Mouse (Mus musculus): ENCODE measurements at regions not wholly inside any gene's neighbourhood (a gene's known extent, or its start where the extent isn't known, plus 50 kb on each side); places are given as distances from the start of the nearest gene placed in this dataset.
A peak's percentile ranks its signal among the peaks of the same experiment; 100 is the strongest.

DNA sequence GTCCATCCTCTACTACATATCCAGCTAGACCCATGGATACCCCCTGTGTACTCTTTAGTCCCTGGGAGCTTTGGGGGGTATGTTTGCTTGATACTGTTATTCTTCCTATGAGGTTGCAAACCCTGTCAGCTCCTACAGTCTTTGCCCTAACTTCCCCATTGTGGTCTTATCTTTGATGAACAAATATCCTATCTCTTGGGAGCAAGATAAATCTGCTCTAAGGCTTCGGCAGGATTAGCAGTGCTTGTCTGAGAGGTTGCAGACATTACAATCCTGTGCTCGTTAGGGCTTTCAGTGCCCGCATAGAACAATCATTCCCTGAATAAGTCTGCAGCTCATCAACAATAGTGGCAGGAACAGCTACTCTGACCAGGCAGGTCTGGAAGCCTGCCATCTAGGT lies 1002.7 kb upstream of the Zeb2 start:
- no peak for DNase-seq

DNA sequence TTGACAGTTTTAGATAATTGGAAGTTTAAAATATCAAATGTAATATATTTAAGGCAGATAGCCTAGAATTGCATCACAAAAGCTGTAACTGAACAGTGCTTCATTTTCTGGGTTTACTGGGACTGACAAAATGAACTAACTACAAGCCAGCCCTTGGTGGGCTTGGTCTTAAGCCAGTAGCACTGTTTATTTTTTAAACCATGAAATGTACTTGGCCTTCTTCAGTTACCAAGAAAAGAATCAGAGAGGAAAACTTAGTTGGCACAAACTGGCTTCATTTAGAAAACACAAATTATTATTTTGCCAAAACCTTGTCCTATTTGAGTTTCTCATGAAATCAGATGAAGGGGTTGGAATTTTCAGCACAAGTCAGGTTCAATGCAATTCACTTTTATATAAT lies 989.8 kb upstream of the Zeb2 start:
- no peak for DNase-seq

DNA sequence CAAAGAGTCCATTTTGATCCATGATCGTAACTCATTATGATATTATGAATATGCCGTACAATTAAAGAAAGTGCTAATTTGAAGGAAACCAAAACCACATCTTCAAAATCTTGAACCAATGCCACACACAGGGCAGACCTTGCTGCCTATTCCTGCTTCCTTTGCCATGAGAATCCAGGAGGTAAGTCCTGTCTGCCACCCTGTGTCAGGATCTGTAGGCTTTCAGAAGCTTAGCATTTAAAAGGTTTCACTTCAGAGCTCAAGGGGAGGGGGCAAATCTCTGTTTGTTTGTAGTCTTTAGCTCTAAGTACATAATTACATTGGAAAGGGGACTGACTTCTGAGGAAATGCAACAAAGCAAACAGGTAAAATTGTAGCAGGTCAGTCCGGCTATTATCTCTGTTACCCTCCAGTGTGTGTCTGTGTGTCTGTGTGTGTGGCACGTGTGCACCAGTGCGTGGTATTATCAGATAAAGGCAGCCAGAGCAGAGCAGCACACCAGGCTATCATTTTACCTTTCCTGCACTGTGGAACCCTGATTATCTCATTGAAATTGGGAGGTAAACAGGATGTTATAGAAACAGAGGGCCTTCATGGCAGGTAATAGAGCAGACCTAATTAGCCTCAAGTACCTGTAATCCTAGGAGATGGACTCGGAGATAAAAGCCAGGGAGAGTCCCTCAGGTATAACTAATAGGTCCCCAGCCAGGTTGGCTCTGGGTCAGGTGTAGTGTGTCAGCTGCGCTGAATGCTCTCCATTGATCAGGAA lies 948.0 kb upstream of the Zeb2 start:
- no peak for DNase-seq

DNA sequence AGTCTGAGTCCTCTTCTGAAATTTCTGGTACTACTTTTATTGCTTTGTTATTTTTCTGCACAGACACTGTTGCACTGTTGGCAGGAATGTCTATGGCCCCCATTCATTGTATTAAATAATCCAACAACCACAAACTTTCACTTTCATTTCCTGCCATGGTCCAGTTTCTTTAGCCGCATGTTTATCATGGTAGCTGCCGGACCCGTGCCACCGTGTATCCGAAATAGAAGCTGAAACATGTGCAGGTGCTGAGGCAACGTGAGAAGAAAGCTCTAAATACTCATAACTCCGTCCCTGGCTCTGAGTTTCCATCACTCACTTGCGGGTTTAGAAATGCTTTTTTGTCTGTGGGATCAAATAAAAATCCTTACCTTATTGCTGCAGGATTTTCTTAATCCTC lies 938.5 kb upstream of the Zeb2 start:
- no peak for DNase-seq

DNA sequence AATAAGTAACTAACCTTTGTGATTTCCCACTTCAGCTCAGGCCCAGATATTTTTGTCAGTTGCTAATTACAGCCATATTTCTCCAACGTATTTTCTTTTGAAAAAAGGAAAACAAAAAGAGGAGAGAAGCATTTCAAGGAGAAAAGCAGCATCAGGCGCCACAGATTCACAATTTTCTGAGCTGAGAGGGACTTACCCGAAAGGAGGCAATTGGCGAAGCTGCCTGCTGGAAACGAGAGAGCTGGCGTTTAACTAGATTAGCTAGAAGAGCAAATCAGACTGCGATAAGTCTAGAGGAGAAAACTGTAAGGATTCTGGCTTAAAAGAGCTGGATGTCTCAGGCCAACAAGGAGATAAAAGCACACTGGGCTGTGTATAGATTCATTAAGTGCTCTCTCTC lies 937.7 kb upstream of the Zeb2 start:
- DNase-seq = peak; percentile 8

DNA sequence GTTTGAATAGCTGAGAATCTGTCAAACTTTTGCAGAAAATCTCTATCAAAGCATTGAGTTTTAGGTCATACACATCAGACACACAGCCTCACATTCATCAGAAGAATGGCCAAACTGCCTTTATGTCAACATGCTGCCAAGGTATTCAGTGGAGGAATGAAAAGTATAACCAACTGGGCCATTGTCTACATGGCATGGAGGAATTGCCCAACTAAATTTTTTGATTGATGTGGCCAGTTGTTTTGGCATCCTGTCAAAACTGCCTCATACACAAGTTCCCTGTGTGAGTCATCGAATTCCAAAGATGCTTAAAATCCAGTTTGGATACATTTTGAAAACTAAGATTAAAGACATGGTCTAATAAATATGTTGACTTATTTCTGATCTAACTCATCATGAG lies 904.7 kb upstream of the Zeb2 start:
- no peak for DNase-seq

DNA sequence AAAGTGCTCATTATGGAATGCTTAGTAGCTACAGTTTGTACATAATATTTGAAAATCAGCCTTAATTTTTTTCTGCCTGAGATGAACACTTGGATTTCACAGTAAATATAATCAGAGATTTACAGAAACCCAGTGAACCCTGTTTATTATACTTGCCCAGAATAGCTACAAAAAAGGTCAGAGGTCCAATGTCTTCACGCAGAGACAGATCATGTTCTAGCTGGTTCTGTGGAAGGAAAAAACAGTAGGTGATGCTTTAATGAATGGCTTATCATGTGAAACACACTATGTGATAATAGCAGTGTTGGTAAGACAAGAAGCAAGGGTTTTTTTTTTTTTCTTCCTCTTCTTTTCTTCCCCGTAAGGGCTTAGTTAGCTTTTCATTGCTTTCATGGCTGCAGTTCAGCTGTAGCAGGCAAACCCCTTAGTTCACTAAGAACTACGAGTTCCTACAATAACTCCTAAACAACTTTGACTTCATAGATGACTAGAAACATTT lies 896.6 kb upstream of the Zeb2 start:
- no peak for DNase-seq

DNA sequence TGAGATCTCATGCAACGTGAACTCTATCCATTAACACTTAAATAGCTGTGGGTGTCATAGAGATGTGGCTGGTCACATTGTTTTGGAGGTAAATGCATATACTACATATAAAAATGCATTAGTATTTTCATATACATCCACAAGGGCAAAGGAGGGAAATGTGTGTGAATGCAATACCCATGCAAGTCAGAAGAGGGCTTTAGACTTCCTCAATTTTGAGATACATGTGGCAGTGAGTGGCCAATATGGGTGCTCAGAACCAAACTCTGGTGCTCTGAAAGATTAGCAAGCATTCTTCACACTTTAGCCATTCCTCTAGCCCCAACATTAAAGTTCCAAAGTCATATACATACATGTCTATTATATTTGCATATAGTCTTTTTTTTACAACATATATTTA lies 895.5 kb upstream of the Zeb2 start:
- no peak for DNase-seq

DNA sequence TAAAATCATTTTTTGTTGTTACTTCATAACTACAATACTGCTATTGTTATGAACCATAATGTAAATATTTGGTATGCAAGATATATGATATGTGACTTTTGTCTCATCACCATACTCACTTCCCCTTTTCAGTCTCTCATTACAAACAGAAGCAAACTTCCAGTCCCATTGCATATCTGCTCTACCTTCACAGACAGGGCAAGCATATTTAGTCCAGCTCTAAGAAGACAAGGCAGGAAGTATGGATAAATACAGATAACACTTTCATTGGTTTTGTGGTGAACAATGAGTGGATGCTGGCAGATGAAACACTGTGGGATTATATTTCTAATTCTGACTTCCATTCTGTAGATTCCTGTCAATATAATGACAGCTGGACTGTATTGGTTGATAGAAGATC lies 858.0 kb upstream of the Zeb2 start:
- DNase-seq = no peak

DNA sequence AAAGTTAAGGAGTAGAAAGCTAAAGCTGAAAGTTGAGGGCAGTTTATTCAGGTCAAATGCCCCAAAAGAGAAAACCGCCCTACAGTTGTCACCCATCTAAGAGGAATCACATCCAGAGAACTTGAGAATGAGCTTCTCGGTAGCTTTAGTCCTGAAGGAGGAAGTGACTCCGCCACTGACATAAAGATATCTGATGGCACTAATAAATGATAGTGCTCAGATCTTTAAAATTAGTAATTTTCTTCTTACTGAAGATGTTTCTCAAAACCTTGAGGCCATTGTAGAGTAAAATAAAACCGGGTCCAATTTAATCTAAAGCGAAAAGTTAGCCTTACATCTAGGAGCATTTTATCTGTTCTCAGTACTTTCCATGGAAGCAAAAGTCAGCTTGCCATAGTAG lies 851.4 kb upstream of the Zeb2 start:
- no peak for DNase-seq

DNA sequence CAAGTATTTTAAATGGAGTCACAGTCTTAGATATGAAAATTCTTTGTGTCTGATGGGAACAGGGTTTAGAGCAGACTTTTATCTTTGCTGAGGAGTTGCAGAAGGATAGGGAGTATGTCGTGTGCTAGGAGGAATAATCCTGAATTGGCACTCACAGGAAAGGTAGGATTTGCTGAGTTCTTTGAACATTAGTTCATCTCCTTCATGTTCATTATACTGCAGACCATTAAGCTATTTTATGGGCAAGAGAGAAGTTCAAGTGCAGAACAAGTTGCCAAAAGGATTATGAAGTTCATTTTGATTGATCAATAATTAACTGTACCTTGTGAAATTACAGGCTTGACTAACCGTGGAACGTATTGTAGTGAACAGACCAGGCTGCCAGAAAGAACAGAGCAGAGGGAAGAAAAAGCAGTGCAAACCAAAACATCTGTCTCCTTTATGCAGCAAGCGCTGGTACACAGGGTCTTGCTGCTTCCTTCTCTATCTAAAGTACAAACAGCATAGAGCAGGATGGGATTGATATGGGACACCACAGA lies 839.7 kb upstream of the Zeb2 start:
- no peak for DNase-seq

DNA sequence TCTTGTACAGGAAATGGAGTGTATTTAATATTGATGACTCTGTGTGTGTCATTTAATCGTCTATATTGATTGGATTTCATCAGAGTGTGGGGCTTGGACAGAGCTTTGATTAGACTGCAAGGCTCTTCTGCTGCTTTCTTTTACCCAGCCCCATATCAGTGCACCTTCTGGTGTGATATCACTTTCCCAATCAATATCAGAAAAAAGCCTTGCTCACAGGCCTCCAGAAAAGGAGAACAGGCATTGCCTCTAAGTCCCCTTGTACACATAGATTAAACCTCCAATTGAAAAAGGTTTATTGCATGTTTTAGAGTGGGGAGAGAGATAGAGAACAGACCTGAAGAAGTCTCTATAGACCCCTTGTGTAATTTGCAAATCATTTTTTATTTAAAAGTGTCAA lies 831.6 kb upstream of the Zeb2 start:
- no peak for DNase-seq

DNA sequence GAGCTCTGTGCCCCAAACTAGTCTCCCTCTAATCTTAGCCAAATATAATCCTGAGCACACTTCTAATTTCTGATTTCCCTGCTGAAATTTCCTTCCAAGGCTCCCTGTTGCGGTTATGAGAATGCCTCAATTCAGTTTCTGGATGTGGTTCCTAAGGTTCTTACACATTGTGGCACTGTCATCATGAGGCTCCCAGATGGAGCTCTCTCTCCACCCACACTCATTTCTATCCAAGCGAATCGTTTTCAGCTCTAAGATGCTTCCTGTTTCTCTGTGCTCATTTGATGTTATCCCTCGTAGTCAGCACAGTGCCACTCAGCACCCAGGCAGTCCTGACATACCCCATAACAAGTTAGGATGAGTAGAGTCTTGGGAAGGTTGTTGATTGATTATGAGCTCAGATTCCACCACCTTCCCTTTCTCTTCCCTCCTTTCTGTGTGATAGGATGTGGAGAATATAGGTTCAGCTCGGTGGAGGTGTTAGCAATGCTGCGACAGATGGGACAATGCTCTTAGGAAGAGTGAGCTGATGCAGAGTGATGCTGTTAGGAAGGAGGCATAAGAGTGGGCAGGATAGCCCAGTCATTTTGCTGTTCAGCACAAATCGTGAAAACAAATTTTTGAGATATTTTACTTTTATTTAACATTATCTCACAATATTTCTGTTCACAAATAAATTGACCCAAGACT lies 808.7 kb upstream of the Zeb2 start:
- no peak for DNase-seq

DNA sequence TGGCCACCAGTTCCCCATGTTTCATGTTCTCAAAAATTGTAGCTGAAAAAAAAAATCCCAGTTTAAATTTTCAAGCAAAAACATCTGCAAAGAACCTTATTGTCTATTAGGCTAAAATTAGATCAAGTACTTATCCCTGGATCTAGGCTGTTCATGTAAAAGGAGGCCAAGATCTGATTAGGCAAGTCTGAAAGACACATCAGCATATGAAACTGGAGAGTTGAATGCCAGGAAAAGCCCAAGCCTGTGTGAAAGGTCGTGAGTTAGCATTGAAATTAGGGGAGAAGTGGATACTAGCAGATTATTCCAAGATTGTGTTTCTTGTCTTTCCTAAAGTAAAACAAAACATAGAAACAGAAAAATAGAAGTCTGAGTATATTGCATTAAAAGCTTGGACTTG lies 791.7 kb upstream of the Zeb2 start:
- no peak for DNase-seq

DNA sequence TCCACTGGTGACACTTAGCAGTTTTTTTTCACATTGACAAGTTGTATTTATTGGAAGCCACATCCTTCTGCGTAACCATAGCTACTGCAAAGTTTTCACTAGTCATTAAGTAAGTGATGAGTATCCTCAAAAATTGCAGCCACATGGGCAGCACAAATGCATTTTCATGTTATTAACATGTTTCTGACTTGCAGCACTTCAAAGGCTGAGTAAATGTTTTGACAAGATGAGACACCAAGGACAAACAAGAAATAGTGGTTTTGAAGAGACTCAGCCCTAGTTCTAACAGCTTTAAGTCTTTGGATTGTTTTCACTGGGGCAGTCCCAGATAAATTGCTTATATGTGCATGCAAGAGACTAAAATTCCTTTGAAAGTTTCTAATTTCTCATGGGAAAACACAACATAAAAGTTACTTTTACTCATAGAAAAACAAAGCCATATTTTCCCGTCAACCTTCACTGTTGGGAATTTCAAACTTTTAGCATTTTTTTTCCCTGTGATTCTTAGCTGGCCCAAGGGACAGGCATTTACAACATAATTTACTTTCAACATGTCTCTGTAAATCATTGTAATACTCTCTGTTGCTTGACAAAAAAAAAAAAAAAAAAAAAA lies 787.5 kb upstream of the Zeb2 start:
- DNase-seq = no peak

DNA sequence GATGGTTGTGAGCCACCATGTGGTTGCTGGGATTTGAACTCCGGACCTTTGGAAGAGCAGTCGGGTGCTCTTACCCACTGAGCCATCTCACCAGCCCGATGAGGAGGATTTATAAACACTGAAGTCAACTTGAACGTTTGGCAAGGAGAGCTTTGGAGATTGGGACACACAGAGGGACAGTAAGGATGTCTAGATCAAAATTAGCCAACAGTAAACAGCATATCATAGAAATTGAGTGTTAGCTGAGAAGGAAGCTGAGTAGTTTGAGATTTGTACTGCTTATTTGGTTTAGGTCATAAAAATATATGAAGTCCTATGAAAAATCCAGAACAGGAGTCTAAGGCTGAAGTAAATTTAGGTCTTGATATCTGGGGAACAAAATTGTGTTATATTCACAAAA lies 786.9 kb upstream of the Zeb2 start:
- DNase-seq = no peak

DNA sequence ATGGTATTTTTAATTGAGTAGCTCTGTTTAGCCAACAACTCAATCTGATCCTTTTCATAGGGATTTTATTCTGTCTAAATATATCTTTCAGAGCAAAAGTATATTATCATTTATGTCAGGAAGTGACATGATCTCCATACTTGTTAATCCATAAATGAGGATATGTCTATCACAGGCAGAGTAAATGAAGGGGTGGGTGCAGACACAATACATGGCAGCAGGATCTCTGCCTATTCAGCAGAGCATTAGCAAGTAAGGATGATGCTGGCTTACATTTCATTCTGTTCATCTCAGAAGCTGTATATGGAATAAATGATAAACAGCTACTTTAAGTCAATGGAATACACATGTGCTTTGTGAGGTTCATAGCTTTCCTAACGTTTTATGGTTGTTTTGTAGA lies 786.2 kb upstream of the Zeb2 start:
- DNase-seq = no peak

DNA sequence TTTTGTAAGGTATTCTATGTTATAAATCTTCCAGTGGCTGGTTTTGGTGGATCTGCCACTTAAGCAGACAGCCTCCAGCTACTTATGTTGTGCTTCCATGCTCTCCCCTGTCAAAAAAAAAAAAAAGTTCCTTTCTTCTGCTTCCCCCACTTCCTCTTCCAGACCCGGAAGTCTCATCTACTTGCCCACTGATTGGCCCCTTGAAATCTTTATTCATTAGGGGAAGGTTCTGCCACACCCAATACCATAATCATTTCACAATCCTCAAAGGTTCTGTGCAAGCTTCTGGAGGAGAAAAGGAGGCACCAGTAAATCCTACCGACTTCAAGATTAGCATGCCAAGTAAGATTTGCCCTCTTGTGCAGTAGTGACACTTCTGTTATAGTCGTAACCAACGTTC lies 784.7 kb upstream of the Zeb2 start:
- DNase-seq = no peak

DNA sequence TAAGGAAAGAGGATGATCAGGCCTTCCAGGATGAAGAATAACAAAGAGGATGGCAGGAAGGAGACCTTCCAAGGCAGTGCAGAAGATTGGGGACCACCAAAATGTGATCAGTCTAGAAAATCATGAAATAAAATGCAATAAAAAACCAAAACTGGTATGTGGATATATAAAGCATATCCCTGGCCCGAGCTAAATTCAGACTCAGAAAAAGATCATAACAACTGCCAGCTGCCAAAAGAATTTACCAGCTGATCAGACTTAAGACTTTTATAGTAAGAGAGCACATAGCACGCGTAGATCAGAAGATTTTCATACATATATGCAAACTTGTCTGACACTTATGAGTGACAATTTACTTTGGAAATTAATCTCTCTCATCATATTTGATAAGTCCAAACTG lies 767.5 kb upstream of the Zeb2 start:
- no peak for DNase-seq

DNA sequence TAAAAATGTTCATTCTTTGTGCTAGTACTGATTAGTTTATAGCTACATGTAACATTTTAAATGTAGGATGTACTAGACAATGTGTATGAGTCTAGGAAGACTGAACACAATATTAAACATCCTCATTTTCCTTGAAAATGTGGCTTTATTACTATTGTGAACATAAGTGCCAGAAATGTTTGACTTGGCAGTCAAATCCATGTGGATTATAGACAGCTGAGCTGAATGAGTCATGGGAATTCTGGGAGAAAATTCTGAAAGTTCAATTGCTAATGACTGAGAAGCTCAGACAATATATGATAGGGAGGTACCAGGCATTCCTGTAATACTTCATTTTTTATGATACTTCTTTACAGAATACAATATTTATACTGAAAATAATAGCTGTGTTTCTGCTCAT lies 761.5 kb upstream of the Zeb2 start:
- DNase-seq = no peak

DNA sequence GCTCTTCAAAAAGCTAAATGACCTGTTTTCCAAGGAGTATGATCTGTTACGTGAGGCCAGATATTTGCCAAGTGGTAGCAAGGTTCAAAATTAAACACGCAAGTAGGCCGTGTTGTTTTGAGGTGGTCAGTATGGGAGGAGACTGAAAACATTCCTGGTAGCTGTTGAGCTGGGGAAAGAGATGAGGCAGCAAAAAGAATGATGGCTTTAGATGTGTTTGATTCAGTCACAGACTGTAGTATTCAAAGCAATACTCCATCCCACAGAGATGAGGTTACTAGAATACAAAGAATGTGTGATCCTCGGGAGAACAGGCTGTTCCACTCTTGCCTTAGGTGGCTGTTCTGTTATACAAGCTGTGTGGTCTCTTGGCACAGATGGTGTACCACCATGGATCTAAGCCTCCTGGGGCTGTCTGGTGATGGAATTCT lies 742.7 kb upstream of the Zeb2 start:
- DNase-seq = no peak

DNA sequence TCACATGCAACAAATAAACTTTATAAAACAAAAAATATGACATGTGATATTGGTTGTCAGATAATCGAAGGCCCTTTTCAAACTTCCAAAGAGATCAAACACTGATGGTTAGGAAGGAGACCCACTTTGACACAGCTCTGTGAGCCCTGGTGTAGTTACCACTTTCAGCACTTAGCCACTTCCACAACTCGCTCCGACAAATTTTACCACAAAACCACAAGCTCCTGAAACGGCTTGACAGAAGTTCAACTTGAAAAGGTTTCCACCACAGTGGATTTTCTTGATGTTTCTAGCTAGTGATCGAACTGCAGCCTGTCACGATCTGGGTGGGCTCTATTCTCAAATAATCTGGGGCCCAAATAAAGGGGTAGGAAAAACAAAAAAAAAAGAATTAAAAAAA lies 742.2 kb upstream of the Zeb2 start:
- no peak for DNase-seq

DNA sequence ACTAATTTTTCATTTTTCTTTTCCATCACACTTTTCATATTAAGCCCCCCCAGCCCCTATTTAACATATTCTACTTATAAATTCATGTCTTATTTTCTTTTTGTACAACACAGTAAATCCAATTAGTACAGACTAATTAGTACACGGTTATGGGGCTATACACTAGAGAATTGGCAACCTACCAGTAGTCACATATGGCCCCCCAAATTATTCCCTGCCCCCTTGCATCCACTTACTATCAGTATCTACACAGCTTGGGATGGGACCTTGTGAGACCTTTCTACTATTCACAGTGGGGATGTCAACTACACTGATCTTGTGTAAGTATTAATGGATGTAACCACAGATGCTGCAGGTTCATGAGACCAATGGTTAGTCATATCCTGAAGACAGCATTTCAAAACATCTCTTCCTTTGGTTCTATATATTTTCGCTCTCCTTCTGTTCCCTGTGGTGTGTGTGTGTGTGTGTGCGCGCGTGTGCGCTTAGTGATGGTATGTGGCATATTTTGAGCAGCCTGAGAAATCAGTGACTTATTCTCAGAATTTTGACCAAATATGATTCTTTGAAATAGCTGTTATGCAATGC lies 732.9 kb upstream of the Zeb2 start:
- no peak for DNase-seq

DNA sequence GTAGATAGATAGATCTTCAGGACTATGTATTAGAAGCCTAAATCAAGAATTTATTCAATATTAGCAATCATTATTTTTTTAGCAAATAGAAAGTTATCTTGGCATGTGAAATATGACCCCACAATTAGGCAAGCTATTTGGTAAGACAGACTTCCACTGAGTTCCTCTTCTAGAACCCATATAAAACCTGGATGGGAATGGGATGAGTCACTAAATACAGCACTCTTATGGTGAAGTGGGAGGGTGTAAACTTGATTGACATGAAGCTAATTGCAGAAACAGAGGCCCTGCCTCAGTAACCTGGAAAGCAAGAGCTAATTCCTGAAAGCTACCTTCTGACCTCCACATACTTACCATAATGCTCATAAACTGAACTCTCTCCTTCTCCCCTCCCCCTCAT lies 723.2 kb upstream of the Zeb2 start:
- DNase-seq = no peak

Data from right cerebral cortex, postnatal 14 days (tissue).